Mouse (Mus musculus): ENCODE data around the gene Pcca. TPM values are rescaled to one million over a fixed set of nuclear protein-coding genes. Genes with fewer than 3 reads are reported as not detected.
"Not testable (repeated sequence)": the region's sequence is repeated elsewhere in the genome, so short reads cannot be mapped to it uniquely, and the experiment has no call there.

Pcca gene
- polyA plus RNA-seq, 1 experiment from 2014 or later = 29.7 TPM

DNA sequence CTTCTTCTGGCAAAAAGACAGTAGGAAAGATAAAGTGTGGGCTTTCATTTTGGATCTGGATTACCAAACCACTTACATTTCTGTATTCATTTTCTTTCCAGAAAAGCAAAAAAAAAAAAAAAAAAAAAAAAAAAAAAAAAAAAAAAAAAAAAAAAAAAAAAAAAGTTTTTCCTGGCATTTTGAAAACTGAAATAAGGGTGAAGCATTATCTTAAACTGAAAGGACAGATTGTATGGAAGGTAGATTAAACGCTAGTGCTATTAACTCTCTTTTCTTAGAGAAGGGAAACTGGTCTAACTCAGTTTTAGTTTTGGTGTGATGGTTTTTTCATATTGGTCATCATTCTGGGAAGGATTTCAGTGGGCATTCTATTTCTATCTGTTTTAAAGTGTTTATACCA, 42.1 kb upstream of the Pcca start:
- Histone ChIP-seq H3K9me3 (peaks cover 3% of the 10 kb centered on the region; the same call in 1 of the 2 replicates), H3K4me3 (no peak overlapping the region), H3K36me3 (no peaks in the 10 kb centered on the region), H3K27me3 (peaks cover 57% of the 10 kb centered on the region), H3K27ac (no peak overlapping the region), H3K9ac (no peak overlapping the region), H3K4me1 (replicated peaks) (peaks cover 9% of the 10 kb centered on the region), H3K4me2 (no peak overlapping the region)
- 77% methylated on average over 1 of the region's 1 CpGs for WGBS
- no peak for ATAC-seq (ENCODE audit: low FRiP score)

DNA sequence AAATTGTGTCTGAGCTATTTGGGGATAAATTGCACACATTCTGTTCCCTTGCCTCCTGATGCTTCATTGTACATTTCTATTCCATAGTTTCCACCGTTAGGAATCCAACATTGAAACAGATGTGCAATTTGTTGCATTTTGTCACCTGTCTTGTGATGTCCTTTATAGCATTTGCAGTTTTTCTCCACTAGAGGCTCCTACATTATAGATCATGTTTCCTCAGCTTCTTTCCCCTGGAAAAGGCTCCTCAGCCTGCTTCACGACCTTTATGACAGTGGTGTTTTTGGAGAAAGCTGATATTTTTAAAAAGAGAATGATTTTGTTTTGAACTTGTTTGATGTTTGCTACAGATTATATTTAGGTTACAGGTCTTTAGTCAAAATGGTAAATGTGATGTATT, 25.1 kb upstream of the Pcca start:
- H3K9me3 ChIP-seq = no peaks in the 10 kb centered on the region
- H3K4me1 ChIP-seq (replicated peaks) = no peaks in the 10 kb centered on the region
- no peak overlapping the region for H3K4me3 ChIP-seq
- no peaks in the 10 kb centered on the region for H3K27me3 ChIP-seq
- no peak overlapping the region for H3K27ac ChIP-seq
- no peaks in the 10 kb centered on the region for H3K36me3 ChIP-seq
- H3K4me2 ChIP-seq = no peak overlapping the region
- no peak overlapping the region for H3K9ac ChIP-seq
- no peak for ATAC-seq (ENCODE audit: low FRiP score)
- WGBS = 30% methylated on average over 2 of the region's 2 CpGs

DNA sequence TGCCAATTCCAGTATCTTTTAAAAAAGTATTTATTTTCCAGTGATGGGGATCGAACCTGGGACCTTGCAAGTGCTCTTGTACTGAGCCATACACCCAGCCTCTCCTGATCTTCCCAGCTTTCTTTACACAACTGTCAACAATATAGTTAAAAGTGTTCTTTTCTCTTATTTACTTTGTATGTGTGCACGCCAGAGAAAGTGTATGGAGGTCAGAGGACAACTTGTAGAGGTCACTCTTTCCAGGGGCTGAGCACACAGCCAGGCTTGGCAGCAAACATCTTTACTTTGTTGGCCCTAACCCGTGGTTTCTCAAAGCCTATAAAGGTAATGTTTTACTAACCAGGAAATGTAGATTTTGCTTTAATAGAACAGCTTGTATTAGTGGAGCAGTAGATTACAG, 22.6 kb upstream of the Pcca start:
- Histone ChIP-seq H3K27ac (no peak overlapping the region), H3K4me1 (replicated peaks) (no peaks in the 10 kb centered on the region)

GRCm38 (mm10) chr14:122513511-122514036, 20.6 kb upstream of the Pcca start:
- no peak overlapping the region for H3K27ac ChIP-seq
- 77% methylated on average over 1 of the region's 1 CpGs for WGBS
- no peaks in the 10 kb centered on the region for H3K4me1 ChIP-seq (replicated peaks)
- no peak for ATAC-seq (ENCODE audit: low FRiP score)
- no peaks in the 10 kb centered on the region for H3K9me3 ChIP-seq
- H3K36me3 ChIP-seq = no peaks in the 10 kb centered on the region
- no peaks in the 10 kb centered on the region for H3K27me3 ChIP-seq
- H3K9ac ChIP-seq = no peak overlapping the region
- H3K4me2 ChIP-seq = no peak overlapping the region
- H3K4me3 ChIP-seq = no peak overlapping the region

More for the DNA sequence above, 22.6 kb upstream of the Pcca start:
- no peak overlapping the region for H3K4me2 ChIP-seq
- WGBS = 72% methylated on average over 3 of the region's 3 CpGs
- H3K9me3 ChIP-seq = no peaks in the 10 kb centered on the region
- H3K36me3 ChIP-seq = no peaks in the 10 kb centered on the region
- no peak for ATAC-seq (ENCODE audit: low FRiP score)
- H3K27me3 ChIP-seq = no peaks in the 10 kb centered on the region
- no peak overlapping the region for H3K4me3 ChIP-seq
- H3K9ac ChIP-seq = no peak overlapping the region

- H3K4me1 ChIP-seq (replicated peaks) = 0 out of 2 replicates have a peak, but pooled peaks cover under 1% of the 10 kb centered on the region
- no peaks in the 10 kb centered on the region for H3K36me3 ChIP-seq
- no peak overlapping the region for H3K4me2 ChIP-seq
- no peaks in the 10 kb centered on the region for H3K27me3 ChIP-seq
- 87% methylated on average over 4 of the region's 4 CpGs for WGBS
- no peak overlapping the region for H3K27ac ChIP-seq
- H3K9ac ChIP-seq = no peak overlapping the region
- no peak for ATAC-seq (ENCODE audit: low FRiP score)
- H3K4me3 ChIP-seq = no peak overlapping the region
- peaks cover 3% of the 10 kb centered on the region; the same call in 1 of the 2 replicates for H3K9me3 ChIP-seq
Observed at GRCm38 (mm10) chr14:122528475-122528874, 5.6 kb upstream of the Pcca start.

DNA sequence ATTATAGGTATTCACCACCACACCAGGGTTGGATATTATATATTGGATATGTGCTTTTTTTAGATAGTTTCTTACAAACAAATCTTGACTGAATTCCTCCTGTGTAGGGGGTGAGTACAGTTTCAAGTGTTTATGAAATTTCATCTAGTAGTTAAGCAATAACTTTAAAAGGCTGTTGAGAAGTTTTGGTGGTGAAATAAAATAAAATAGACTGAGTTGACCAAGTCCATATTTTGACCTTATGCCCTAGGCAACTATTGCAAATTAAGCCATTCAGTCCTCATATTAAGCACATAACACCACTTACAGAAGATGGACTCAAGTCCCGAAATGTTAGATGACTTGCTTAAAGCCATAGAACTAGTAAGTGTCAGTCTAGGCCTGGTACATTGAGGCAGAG, 1.9 kb downstream of the Pcca start:
- H3K36me3 ChIP-seq = no peaks in the 10 kb centered on the region
- no peaks in the 10 kb centered on the region for H3K27me3 ChIP-seq
- no peak overlapping the region for H3K9ac ChIP-seq
- 78% methylated on average over 1 of the region's 1 CpGs for WGBS
- H3K9me3 ChIP-seq = no peaks in the 10 kb centered on the region
- H3K4me3 ChIP-seq = no peak overlapping the region
- H3K27ac ChIP-seq = no peak overlapping the region
- ATAC-seq (ENCODE audit: low FRiP score) = no peak
- no peak overlapping the region for H3K4me2 ChIP-seq
- peaks cover 13% of the 10 kb centered on the region for H3K4me1 ChIP-seq (replicated peaks)

GRCm38 (mm10) chr14:122548421-122548820, 14.3 kb downstream of the Pcca start:
- H3K9ac ChIP-seq = no peak overlapping the region
- H3K4me3 ChIP-seq = no peak overlapping the region
- H3K36me3 ChIP-seq = no peaks in the 10 kb centered on the region
- no peak overlapping the region for H3K4me2 ChIP-seq
- H3K27ac ChIP-seq = no peak overlapping the region
- no peak for ATAC-seq (ENCODE audit: low FRiP score)
- H3K4me1 ChIP-seq (replicated peaks) = no peaks in the 10 kb centered on the region
- H3K9me3 ChIP-seq = no peaks in the 10 kb centered on the region
- WGBS = 97% methylated on average over 1 of the region's 1 CpGs
- no peaks in the 10 kb centered on the region for H3K27me3 ChIP-seq

- H3K9me3 ChIP-seq = no peaks in the 10 kb centered on the region
- no peak overlapping the region for H3K27ac ChIP-seq
- WGBS = 92% methylated on average over 1 of the region's 1 CpGs
- ATAC-seq (ENCODE audit: low FRiP score) = no peak
- H3K4me1 ChIP-seq (replicated peaks) = no peaks in the 10 kb centered on the region
- no peaks in the 10 kb centered on the region for H3K36me3 ChIP-seq
- H3K27me3 ChIP-seq = no peaks in the 10 kb centered on the region
- no peak overlapping the region for H3K4me2 ChIP-seq
- H3K9ac ChIP-seq = no peak overlapping the region
- no peak overlapping the region for H3K4me3 ChIP-seq
Observed at GRCm38 (mm10) chr14:122548905-122549304, 14.8 kb downstream of the Pcca start.

DNA sequence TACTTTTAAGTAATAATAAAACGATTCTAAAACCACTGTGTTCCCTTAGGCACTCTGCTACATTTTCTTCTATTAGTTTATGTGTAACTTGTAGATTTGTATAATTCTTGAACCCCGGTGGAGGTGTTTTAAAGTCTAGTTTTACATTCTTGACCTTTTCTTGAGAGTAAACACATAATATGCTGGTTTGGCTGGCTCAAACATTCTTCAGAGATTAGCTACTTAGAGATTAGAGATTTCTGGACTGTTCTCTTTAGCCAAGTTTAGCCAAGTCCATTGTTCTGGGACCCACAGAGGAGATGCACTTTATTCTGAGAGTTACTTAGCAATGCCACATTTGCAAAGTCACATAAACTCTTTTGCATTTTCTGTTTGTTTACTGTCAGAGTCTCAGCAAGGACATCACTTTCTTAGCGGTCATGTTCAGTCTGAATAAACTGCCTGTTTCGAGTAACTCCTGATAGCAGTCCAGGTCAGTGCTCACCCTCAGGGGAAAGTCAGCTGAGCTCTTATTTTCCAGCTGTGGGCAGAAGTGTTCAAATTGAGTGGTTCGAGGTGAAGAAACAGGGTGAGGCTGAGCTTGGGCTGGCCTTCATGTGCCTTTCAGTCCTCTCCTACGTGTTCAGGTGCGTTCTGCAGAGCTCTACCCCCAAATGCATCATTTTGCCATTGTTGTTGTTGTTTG, 18.8 kb downstream of the Pcca start:
- Histone ChIP-seq H3K4me3 (no peak overlapping the region), H3K27ac (no peak overlapping the region), H3K4me2 (no peak overlapping the region), H3K4me1 (replicated peaks) (no peaks in the 10 kb centered on the region), H3K9me3 (no peaks in the 10 kb centered on the region), H3K9ac (no peak overlapping the region), H3K36me3 (no peaks in the 10 kb centered on the region), H3K27me3 (no peaks in the 10 kb centered on the region)
- ATAC-seq (ENCODE audit: low FRiP score) = no peak
- WGBS = 86% methylated on average over 7 of the region's 7 CpGs

DNA sequence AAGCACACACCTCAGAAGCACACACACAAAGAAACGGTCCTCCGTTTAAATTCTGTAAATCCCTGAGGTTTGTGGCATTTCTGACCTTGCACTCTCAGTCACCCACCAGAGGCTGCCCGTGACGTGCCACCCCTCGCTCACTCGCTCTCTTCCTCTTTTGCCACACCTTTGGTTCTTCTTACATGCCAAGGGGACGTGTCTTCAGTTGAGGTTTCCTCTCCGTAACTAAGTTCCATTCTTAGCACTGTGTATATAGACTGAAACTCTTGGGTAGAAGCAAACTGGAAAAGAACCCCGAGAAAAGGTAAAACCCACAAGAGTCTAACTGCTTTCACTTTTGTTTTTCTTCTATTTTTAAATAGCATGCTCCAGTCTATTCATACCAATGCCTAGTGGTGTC, 23.2 kb downstream of the Pcca start:
- H3K4me1 ChIP-seq (replicated peaks) = no peaks in the 10 kb centered on the region
- no peaks in the 10 kb centered on the region for H3K36me3 ChIP-seq
- 94% methylated on average over 9 of the region's 9 CpGs for WGBS
- no peak overlapping the region for H3K27ac ChIP-seq
- ATAC-seq (ENCODE audit: low FRiP score) = no peak
- no peak overlapping the region for H3K4me3 ChIP-seq
- no peaks in the 10 kb centered on the region for H3K9me3 ChIP-seq
- no peak overlapping the region for H3K4me2 ChIP-seq
- no peaks in the 10 kb centered on the region for H3K27me3 ChIP-seq
- no peak overlapping the region for H3K9ac ChIP-seq

DNA sequence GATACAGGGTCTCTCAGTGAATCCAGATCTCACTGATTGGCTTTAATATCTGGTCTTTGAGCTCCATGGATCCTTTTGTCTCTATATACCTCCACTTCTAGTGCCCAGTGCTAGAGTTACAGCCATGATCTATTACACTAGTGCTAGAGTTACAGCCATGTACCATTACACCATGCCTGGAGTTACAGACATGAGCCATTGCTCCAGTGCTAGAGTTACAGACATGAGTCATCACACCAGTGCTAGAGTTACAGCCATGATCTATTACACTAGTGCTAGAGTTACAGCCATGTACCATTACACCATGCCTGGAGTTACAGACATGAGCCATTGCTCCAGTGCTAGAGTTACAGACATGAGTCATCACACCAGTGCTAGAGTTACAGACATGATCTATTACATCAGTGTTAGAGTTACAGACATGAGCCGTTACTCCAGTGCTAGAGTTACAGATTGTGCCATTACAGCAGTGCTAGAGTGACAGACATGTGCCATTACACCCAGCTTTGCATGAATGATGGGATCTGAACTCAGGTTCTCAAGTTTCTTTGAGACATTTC, 26.8 kb downstream of the Pcca start:
- not testable (repeated sequence) for H3K4me2 ChIP-seq; ATAC-seq (ENCODE audit: low FRiP score); H3K4me1 ChIP-seq (replicated peaks); H3K9me3 ChIP-seq; H3K27me3 ChIP-seq; H3K27ac ChIP-seq; H3K4me3 ChIP-seq; H3K9ac ChIP-seq; H3K36me3 ChIP-seq
- 91% methylated on average over 1 of the region's 1 CpGs for WGBS

- Histone ChIP-seq H3K4me3 (no peak overlapping the region), H3K9ac (no peak overlapping the region), H3K36me3 (no peaks in the 10 kb centered on the region), H3K27ac (no peak overlapping the region; the same call in 1 of the 2 replicates), H3K9me3 (no peaks in the 10 kb centered on the region), H3K4me1 (replicated peaks) (0 out of 2 replicates have a peak, but pooled peaks cover 4% of the 10 kb centered on the region), H3K4me2 (no peak overlapping the region), H3K27me3 (no peaks in the 10 kb centered on the region)
- peak; percentile 52; the same call in 1 of the 2 replicates for ATAC-seq (ENCODE audit: low FRiP score)
- WGBS = 43% methylated on average over 9 of the region's 9 CpGs
Observed at GRCm38 (mm10) chr14:122570862-122571261, 36.7 kb downstream of the Pcca start.
